Mouse (Mus musculus) thymus, adult 2 months (tissue): ENCODE data around the gene Pik3r5.

Experiments
- CTCF ChIP-seq: fragments of 200-500 bp; IDR thresholded peaks from 2 replicates; pipeline ENCODE4 v1.5.1; 2012; ENCODE audit warnings: mild to moderate bottlenecking, control low read depth, low read length, moderate library complexity, borderline replicate concordance; ENCODE audit not compliant: control insufficient read depth, poor library complexity, insufficient read depth; ENCODE audit errors: extremely low read depth
- POLR2A ChIP-seq: fragments of 200-500 bp; IDR thresholded peaks from 2 replicates; pipeline ENCODE4 v1.6.1; 2012; ENCODE audit warnings: mild to moderate bottlenecking, low read length, control low read depth, moderate library complexity; ENCODE audit not compliant: control insufficient read depth, poor library complexity, insufficient read depth; ENCODE audit errors: extremely low read depth

GRCm38 (mm10) chr11:68468886-68469285 lies 37.0 kb downstream of the Pik3r5 start:
- TF ChIP-seq POLR2A (no peak), CTCF (no peak)
